Mouse (Mus musculus) left cerebral cortex, postnatal 25 days (tissue): Measurements from ENCODE around the gene Hspe1. TPM values are rescaled to one million over a fixed set of nuclear protein-coding genes. Genes with fewer than 3 reads are reported as not detected.

ENCODE experiments used
- DNase-seq, 2 experiments: peaks; one replicate each; pipeline ENCODE4 v3.0.0; 2022; ENCODE audit warnings: low spot score in 2 of 2, mixed read lengths in 1 of 2
- intact Hi-C: fragments of 180-260 bp; cut with DNase I; formaldehyde crosslinking; loops from one replicate; pipeline ENCODE4 v1.15.1; 2025
- total RNA-seq, 2 experiments: library from RNA; stranded (reverse); gene quantifications; 2 replicates each; pipeline ENCODE4 v1.2.3; 2021

Hspe1 gene
- total RNA-seq, 2 experiments from 2014 or later: 89.7 to 93.5 TPM

- intact Hi-C loops: loop anchor here (2.0 kb wide), 2 partner anchors 28 to 72 kb away; no protein-coding TSS in a partner anchor
- no peak for DNase-seq
Measured at GRCm38 (mm10) chr1:55130190-55130916, 42.4 kb downstream of the Hspe1 start.

DNA sequence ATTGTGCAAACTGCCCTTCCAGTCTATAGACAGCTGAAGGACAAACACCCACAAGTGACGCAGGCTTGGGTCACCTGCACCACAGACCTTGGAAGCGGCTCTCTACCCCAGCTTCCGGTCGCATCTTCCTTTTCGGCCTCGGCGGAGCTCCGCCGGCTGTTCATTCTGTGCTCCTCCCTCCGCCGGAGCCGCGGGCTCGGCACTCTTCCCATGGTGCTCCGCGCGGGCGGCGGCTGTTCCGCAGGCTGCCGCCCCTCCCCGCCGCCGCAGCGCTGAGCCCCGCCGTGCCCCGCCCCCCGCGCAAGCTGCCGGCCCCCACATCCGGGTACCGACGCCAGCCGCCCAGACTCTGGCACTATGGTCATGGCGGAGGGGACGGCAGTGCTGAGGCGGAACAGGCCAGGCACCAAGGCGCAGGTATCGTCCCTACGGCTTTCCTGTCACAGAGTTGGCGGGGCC is 43.0 kb downstream of the Hspe1 start, which contains the start of gene Mob4:
Gene Mob4 (plus strand): TSS at position 289 of the 459 bp plus-strand sequence.
- peak; percentile 94 for DNase-seq
- intact Hi-C loops: loop anchor here (1.0 to 2.0 kb wide), 3 partner anchors 28 to 72 kb away; partner anchors contain the start of genes Hspd1 and Hspe1

- intact Hi-C loops: loop anchor here (1.0 to 2.0 kb wide), 3 partner anchors 27 to 71 kb away; partner anchors contain the start of genes Hspd1 and Hspe1
- DNase-seq: no peak
Measured at GRCm38 (mm10) chr1:55131424-55132014, 43.6 kb downstream of the Hspe1 start.

DNA sequence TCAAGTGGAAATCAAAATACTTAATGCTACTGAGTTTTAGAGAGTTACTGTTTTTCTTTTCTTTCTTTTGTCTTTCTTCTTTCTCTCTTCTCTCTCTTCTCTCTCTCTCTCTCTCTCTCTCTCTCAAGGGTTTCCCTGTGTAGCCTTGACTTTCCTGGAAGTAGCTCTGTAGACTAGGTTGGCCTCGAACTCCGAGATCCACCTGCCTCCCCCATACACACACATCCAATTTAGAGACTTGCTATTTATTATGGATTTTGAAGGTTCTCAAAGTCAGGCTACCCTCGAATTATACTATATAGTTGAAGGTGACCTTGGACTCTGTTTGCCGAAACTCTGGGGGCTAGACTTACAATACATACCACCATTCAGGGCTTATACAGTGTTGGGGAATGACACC is 44.4 kb downstream of the Hspe1 start:
- intact Hi-C loops: no loop called here
- DNase-seq: no peak

DNA sequence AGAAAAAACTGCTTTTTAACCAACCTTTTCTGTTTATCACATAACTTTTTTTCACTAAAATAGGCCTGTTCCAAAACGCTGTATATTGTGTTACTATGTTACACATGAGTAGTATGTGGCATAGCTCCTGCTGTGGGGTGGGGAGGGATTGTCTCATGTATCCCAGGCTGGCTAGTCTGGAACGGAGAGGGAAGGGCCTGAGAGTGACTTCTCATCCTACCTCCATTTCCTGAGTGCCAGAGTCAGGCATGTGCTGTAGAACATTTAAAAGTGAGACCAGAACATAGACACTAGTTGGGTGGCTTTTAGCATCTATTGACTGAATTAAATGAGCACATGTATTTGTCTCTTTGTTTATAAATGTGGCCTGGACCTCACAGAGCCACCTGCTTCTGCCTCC is 45.2 kb downstream of the Hspe1 start:
- no peak for DNase-seq
- intact Hi-C loops: no loop called here

DNA sequence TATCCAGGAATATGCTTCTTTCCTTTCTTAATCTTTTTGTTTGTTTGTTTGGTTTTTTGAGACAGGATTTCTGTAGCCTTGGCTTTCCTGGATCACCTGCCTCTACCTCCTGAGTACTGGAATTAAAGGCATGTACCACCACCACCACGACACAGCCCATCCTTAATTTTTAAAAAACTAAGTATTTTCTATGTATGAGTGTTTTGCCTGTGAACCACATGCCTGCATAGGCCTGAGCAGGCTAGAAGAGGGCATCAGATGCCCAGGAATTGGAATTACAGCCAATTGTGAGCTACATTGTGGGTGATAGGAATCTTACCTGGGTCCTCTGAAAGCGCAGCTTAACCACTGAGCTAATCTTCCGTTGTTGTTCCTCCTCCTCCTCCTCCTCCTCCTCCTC is 46.4 kb downstream of the Hspe1 start:
- intact Hi-C loops: no loop called here
- DNase-seq: no peak

GRCm38 (mm10) chr1:55135846-55136245 is 47.9 kb downstream of the Hspe1 start:
- DNase-seq: no peak
- intact Hi-C loops: no loop called here

Other genes with a start within 250 kb of the Hspe1 start
- 10 to 100 TPM; 22.1 to 22.2 TPM for gene Ankrd44, start 161.7 kb upstream of the Hspe1 start, total RNA-seq
- gene Sf3b1, start 60.7 kb upstream of the Hspe1 start, total RNA-seq: 100 to 1,000 TPM; 150 to 160 TPM
- gene Coq10b, start 35.4 kb upstream of the Hspe1 start, total RNA-seq: 10 to 100 TPM; 29.2 to 35.4 TPM
- gene Hspd1, start 111 bp downstream of the Hspe1 start, total RNA-seq: 100 to 1,000 TPM; 160 to 171 TPM
- gene Mob4, start 43.1 kb downstream of the Hspe1 start, total RNA-seq: 10 to 100 TPM; 56.7 to 59.2 TPM
- 10 to 100 TPM; 20.6 to 21.7 TPM for gene Rftn2, start 138.7 kb downstream of the Hspe1 start, total RNA-seq
- gene Mars2, start 149.0 kb downstream of the Hspe1 start, total RNA-seq: 10 to 100 TPM in 1 of 2 experiments, 1 to 10 TPM in 1; 9.7 to 10.5 TPM